Mouse (Mus musculus): Measurements from ENCODE around the gene Nedd4.

The Nedd4 gene

DNA sequence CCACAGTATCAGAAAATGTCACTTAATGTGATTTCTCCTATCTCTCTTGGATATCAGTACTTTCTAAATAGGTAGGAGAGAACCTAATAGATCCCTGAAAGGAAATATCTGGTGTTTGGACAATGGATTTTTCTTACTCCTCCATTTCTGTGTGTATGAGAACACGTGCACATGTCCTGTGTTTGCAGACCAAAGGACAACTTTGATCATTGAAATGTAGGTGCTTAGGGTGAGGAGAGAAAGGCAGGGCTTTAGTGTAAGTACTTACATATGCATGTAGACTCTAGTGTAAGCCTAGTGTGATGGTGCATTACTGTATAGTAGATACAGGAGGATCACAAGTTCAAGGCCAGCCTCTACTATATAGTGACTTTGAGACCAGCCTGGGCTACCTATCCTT is 21.1 kb downstream of the Nedd4 start:
- no peak for DNase-seq

DNA sequence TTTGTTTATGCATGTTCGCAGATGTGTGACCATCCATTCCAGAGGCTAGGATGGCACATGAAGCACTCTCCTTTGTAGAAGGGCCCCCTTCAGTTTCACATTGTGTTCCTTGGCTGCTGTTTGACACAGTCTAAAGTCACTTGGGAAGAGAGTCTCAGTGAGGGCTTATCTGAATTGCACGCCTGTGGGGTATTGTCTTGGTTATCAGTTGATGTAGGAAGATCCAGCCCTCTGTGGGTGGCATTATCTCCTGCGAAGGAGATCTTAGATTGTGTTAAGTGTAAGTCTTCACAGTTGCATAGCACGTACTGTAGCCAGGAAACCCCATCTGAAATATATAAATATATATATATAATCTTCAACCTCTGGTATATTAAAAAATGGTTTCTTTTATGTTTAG is 23.1 kb downstream of the Nedd4 start:
- no peak for DNase-seq

DNA sequence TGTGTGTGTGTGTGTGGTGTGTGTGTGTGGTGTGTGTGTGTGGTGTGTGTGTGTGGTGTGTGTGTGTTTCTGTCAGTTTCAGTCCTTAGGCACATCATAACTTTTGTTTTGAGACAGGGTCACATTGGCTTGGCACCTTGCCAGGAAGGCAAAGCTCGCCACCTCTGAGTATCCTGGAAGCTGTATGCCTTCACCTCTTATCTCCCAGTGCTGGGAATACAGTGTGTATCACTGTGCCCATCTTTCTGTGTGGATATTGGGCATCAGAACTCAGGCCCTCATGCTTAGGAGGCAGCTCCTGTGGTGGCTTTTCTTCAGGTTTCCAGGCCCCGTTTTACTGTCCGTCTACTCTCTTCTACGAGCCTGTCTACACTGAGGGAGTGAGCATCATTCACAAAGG is 24.4 kb downstream of the Nedd4 start:
- no peak for DNase-seq

DNA sequence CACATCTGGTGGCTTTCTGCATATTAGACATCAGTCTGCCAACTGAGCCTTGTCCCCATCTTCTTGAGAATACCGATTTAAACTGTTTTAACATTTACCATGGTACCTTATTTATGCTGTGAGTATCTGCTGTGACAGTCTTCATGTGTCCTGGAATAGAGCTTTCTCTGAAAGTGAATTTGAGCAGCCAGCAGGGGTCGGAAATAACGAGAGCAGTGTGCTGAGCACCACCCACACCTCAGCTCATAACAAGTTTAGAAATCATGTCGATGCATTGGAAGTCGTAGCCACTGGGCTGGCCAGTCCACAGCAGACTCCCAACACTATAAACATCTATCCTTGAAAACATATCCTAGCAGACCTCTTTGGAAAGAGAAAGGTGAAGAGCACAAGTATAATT is 27.4 kb downstream of the Nedd4 start:
- DNase-seq: no peak

DNA sequence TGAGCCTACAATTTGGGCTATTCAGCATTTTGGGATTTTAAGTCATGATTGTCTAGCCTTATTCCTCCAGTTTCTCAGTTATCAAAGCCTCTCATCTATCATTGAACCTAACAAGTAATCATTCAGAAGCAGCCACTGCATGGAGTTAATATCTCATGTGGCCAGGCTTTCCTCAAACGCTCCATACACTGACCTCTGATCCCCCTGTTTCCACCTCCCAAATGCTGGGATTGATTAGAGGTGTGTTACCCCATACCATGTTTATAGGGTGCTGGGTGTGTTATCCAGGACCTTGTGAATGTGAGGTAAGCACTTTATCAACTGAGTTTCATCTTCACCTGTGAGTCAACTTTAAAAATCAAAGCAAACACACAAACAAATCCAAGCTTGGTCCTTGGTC is 28.7 kb downstream of the Nedd4 start:
- no peak for DNase-seq

DNA sequence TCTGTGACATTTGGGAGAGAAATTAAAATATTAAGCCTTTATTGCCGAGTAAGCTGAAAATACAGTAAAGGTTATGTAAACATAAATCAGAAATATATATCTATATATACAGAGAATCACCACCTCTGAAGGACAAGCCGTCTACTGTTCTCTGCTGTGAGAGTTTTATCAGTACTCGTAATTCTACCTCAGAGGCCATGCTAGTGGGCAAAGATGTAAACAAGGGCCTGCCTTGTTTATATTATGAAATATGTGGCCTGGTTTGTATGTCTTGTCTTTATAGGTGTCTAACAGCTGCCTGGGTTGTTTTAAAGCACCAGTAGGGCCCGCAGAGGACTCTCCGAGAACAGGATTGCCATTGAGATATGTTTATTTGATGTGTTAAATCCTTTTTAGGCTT is 29.8 kb downstream of the Nedd4 start:
- no peak for DNase-seq

GRCm38 (mm10) chr9:72693081-72693696 is 31.0 kb downstream of the Nedd4 start:
- no peak for DNase-seq

- no peak for DNase-seq
Measured at GRCm38 (mm10) chr9:72693861-72694260, 31.7 kb downstream of the Nedd4 start.

GRCm38 (mm10) chr9:72696508-72696907 is 34.4 kb downstream of the Nedd4 start:
- DNase-seq: no peak

DNA sequence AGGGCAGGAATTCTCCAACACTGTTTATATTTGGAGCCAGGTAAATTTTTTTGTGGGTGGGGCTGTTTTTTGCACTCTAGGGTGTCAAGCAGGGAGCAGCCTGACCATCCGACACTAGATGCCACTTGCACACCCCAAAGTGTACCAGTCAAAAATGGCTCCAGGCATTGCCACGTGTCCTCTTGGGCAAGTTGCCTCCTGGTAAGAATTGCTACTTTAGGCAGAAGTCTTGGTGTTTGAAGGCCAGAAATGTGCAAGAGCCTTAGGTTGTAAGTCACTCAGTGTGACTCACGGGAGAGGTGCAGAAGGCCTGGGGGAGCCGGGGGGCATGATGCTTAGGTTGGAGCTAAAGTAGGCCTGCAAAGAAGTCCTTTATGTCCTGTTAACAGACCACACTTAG is 35.6 kb downstream of the Nedd4 start:
- no peak for DNase-seq

GRCm38 (mm10) chr9:72699702-72700101 is 37.6 kb downstream of the Nedd4 start:
- peak; percentile 39 for DNase-seq

GRCm38 (mm10) chr9:72701441-72701840 is 39.3 kb downstream of the Nedd4 start:
- DNase-seq: no peak

GRCm38 (mm10) chr9:72702075-72702474 is 39.9 kb downstream of the Nedd4 start:
- DNase-seq: no peak

- no peak for DNase-seq
Measured at GRCm38 (mm10) chr9:72703142-72703541, 41.0 kb downstream of the Nedd4 start.

DNA sequence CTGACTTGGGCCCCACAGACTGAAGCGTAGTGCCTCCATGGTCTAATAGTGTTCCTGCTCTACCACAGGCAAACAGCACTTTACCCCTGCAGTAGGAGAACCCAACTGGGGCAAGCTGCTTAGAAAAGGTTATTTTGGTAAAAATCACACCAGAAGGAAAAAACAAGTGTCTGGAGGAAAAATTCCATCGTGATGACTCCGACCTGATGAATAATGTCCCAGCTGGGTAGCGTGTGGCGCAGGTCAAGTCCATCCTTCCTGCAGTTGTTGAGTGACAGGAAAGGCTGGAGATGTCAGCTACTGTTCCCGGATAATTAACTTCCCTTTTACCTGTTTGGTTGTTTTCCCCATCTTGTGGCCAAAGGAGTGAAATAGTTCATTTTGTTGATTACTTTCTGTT is 41.6 kb downstream of the Nedd4 start:
- no peak for DNase-seq

DNA sequence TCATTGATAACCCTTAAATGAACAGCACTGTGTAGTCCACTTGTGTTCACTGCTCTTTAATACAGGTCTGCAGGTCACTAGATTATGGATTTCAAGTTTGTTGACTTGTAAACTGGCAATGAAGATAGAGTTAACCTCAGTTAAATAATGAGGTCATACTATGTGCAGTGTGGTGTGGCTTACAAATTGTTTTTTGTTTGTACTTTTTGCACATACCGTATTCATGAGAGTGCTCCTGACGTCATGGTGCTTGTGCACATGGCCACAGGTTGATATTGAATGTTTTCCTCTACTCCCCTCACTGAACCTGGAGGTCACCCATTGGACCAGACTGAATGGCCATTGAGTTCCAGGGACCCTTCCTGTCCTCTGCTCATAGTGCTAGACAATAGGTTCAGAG is 43.1 kb downstream of the Nedd4 start:
- no peak for DNase-seq

DNA sequence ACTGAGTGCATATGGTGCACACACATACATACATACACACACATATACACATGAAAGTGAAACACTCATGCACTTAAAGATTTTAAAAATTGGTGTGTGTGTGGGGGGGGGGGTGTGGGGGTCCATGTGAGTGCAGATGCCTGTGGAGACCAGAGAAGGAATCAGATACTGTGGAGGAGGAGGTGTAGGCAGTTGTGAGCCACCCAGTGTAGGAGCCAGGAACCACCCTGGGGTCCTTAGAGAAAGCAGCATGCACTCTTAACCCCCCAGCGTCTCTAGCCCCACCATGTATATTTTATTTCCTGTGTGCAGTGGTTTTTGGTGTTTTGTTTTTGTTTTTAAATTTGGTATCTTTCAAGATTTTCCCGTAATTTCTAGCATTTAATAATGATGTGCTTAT is 45.9 kb downstream of the Nedd4 start:
- DNase-seq: no peak

- no peak for DNase-seq
Measured at GRCm38 (mm10) chr9:72708690-72709089, 46.5 kb downstream of the Nedd4 start.

DNA sequence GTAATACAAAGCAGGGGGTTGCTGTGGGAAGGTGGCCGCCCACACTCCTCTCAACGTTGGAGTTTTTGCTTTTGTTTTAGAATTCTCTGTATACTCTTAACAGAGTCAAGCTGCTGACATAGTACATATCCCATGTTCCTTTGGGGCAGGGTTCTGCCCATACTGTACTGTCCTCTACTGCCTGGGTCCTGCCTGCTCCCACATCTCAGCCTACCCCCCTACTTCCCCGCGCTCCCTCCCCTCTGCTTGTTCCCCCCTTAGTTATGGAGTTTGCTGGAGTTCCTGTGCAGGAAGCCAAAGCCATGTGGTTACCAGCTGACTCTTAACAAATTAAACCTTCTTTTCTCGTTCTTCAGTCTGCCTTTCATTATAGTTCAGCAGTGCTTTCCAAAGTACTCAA is 47.9 kb downstream of the Nedd4 start:
- DNase-seq: no peak

GRCm38 (mm10) chr9:72714945-72715344 is 52.8 kb downstream of the Nedd4 start:
- DNase-seq: no peak

DNA sequence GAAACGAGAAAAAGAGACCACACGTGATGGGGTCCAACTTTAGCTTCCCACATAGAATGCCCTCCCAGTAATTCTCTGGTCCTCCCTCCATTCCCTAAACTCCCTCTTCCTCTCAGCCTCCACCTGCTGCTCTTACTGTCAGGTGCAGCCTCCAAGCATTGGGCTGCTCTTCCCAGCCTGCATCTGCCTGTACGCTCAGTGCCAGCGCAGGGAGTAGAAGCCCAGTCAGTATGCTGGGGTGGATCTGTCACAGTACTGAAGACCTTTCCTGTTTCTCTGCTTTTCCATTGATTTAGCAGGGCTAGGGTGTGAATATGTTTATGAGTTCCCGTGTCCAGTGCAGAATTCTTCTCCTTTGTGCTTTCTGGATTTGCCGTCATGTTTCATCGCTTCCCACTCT is 54.1 kb downstream of the Nedd4 start:
- no peak for DNase-seq

DNA sequence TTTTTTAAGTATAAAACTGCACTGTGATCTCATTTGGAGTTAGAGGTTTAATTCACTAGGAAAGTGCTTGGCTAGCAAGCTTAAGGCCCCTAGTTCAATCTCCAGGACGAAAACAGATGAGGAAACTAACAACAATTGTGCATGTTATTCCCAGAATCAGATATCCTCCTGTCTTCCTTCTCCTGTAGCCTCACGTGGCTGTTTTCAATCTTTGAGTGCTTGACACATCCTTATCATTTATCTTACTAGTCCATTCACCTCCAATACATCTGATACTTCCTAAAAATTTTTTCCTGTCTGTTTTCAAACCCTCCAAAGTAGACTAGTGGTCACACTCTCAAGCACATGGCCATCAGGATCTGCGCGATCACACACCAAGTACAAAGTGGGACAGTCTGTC is 57.0 kb downstream of the Nedd4 start:
- DNase-seq: no peak

DNA sequence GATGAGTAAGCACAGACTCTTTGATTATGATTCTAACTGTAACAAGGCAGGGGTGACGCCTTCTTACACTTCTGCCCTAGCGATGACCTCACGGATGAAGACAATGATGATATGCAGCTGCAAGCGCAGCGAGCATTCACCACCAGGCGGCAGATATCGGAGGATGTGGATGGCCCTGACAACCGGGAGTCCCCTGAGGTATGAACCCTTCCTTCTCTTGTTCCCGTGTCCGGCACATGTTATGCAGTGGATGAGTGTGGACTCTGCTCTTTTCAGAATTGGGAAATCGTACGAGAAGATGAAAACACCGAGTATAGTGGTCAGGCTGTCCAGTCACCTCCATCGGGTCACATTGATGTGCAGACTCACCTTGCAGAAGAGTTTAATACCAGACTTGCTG is 59.1 kb downstream of the Nedd4 start:
- no peak for DNase-seq

DNA sequence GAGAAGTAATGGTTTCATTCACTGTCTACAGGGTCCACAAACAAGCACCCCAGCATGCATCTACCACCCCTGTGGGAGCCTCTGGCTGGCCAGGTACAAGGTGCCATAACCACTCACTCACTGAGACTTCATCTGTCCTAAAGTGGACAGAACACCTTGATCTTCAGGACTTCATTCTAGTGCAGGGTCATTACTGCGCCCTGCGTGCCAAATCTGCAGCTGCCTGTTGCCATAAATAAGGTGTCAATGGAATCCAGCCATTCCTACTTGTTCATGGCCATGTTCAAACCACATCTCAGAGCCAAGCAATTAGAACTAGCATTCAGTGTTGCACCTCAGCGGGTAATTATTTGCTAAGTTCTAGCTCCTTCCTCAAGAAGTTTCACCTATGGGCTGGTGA is 60.5 kb downstream of the Nedd4 start:
- no peak for DNase-seq

GRCm38 (mm10) chr9:72724491-72725221 is 62.5 kb downstream of the Nedd4 start:
- DNase-seq: no peak

Measured in cerebellum, adult 11 months (tissue).